Mouse (Mus musculus) small intestine, adult 2 months (tissue): ENCODE data around the gene Cntrob. TPM values are rescaled to one million over a fixed set of nuclear protein-coding genes. Genes with fewer than 3 reads are reported as not detected.
A peak's percentile ranks its signal among the peaks of the same experiment; 100 is the strongest.
"Not testable (repeated sequence)": the region's sequence is repeated elsewhere in the genome, so short reads cannot be mapped to it uniquely, and the experiment has no call there.

Experiments
- H3K27ac ChIP-seq: fragments of 200-500 bp; 2 replicates; pipeline ENCODE4 v1.5.1; 2012; ENCODE audit warnings: low read depth, low read length, control low read depth, inconsistent platforms; ENCODE audit not compliant: insufficient read depth
- H3K27me3 ChIP-seq: fragments of 200-500 bp; 2 replicates; pipeline ENCODE4 v1.6.1; 2012; ENCODE audit warnings: mild to moderate bottlenecking, moderate library complexity, low read length, inconsistent platforms; ENCODE audit not compliant: control insufficient read depth, insufficient read depth
- H3K36me3 ChIP-seq: fragments of 200-500 bp; 2 replicates; pipeline ENCODE4 v1.6.1; 2012; ENCODE audit warnings: mild to moderate bottlenecking, low read length, control low read depth, inconsistent platforms; ENCODE audit not compliant: control insufficient read depth, insufficient read depth
- H3K4me1 ChIP-seq: fragments of 200-500 bp; 2 replicates; pipeline ENCODE4 v1.6.1; 2012; ENCODE audit warnings: low read length, inconsistent platforms, mixed read lengths; ENCODE audit not compliant: control insufficient read depth, insufficient read depth, insufficient read length
- H3K4me3 ChIP-seq: fragments of 200-500 bp; 2 replicates; pipeline ENCODE4 v1.5.1; 2012; ENCODE audit warnings: low read depth, mild to moderate bottlenecking, control low read depth, inconsistent platforms, low read length, moderate library complexity
- CTCF ChIP-seq: fragments of 200-500 bp; IDR thresholded peaks from 2 replicates; pipeline ENCODE4 v1.5.1; 2012; ENCODE audit warnings: low read depth, mild to moderate bottlenecking, control low read depth, inconsistent platforms, low read length, moderate library complexity, mixed read lengths; ENCODE audit not compliant: insufficient replicate concordance, insufficient read length; ENCODE audit errors: extremely low read depth
- POLR2A ChIP-seq: fragments of 200-500 bp; IDR thresholded peaks from 2 replicates; pipeline ENCODE4 v1.6.1; 2012; ENCODE audit warnings: low read depth, mild to moderate bottlenecking, control low read depth, inconsistent platforms, low read length, moderate library complexity
- WGBS: fragments of 180-500 bp; shearing (Covaris S2); methylation state at CpG from one replicate; pipeline ENCODE4 v1.1.7; 2018; 5-methylcytosine and 5-hydroxymethylcytosine counted together
- polyA plus RNA-seq: library from polyadenylated mRNA; depleted of rRNA; stranded (reverse); fragments of >200 nt; gene quantifications from 2 replicates; pipeline ENCODE4 v1.2.3, GENCODE M21; 2012

Cntrob gene
- polyA plus RNA-seq, 1 experiment: 5.3 TPM

- TF ChIP-seq POLR2A: no peak
- no peak for TF ChIP-seq CTCF
- Histone ChIP-seq H3K27me3 (peaks cover 9% of the 10 kb centered on the region), H3K27ac (no peak overlapping the region), H3K4me3 (no peak overlapping the region), H3K36me3 (no peaks in the 10 kb centered on the region), H3K4me1 (peaks cover 14% of the 10 kb centered on the region)
- WGBS: 31% methylated on average over 9 of the region's 9 CpGs
Observed at GRCm38 (mm10) chr11:69327157-69327442, 3.5 kb upstream of the Cntrob start.

- Histone ChIP-seq H3K27me3 (peaks cover 9% of the 10 kb centered on the region), H3K4me3 (peak overlapping the region; percentile 60), H3K36me3 (no peaks in the 10 kb centered on the region), H3K4me1 (peaks cover 11% of the 10 kb centered on the region), H3K27ac (no peak overlapping the region)
- WGBS: 4% methylated on average over 45 of the region's 45 CpGs
- no peak for TF ChIP-seq POLR2A
- no peak for TF ChIP-seq CTCF
Observed at GRCm38 (mm10) chr11:69326408-69327156, 3.0 kb upstream of the Cntrob start.

GRCm38 (mm10) chr11:69325628-69326407 is 2.2 kb upstream of the Cntrob start, which contains the start of gene Kcnab3:
Kcnab3 (plus strand) TSS chr11:69326258.
- Histone ChIP-seq H3K4me1 (peaks cover 10% of the 10 kb centered on the region), H3K4me3 (peak within 1 kb of the TSS; percentile 60), H3K27me3 (peaks cover 9% of the 10 kb centered on the region), H3K36me3 (no peaks in the 10 kb centered on the region), H3K27ac (peak within 1 kb of the TSS; percentile 34)
- 10% methylated on average over 26 of the region's 26 CpGs for WGBS
- TF ChIP-seq POLR2A (no peak), CTCF (no peak)

- H3K27ac ChIP-seq: no peak overlapping the region
- H3K4me3 ChIP-seq: no peak overlapping the region
- H3K4me1 ChIP-seq: peaks cover 10% of the 10 kb centered on the region
- WGBS: 77% methylated on average over 6 of the region's 6 CpGs
- H3K36me3 ChIP-seq: no peaks in the 10 kb centered on the region
- H3K27me3 ChIP-seq: peaks cover 9% of the 10 kb centered on the region
- TF ChIP-seq POLR2A: no peak
- no peak for TF ChIP-seq CTCF
Observed at GRCm38 (mm10) chr11:69324749-69325148, 1.2 kb upstream of the Cntrob start.

- WGBS: 7% methylated on average over 18 of the region's 18 CpGs
- Histone ChIP-seq H3K36me3 (peaks cover 3% of the 10 kb centered on the region; the same call in 1 of the 2 replicates), H3K4me3 (peak overlapping the region; percentile 67), H3K4me1 (peaks cover 10% of the 10 kb centered on the region), H3K27me3 (peaks cover 9% of the 10 kb centered on the region), H3K27ac (peak overlapping the region; percentile 56)
- TF ChIP-seq POLR2A: no peak
- TF ChIP-seq CTCF: no peak
Observed at GRCm38 (mm10) chr11:69322693-69323471, 693 bp downstream of the Cntrob start.

- TF ChIP-seq CTCF: no peak
- no peak for TF ChIP-seq POLR2A
- Histone ChIP-seq H3K4me1 (peaks cover 10% of the 10 kb centered on the region), H3K36me3 (peaks cover 3% of the 10 kb centered on the region; the same call in 1 of the 2 replicates), H3K4me3 (no peak overlapping the region), H3K27ac (no peak overlapping the region), H3K27me3 (peaks cover 8% of the 10 kb centered on the region)
- 57% methylated on average over 6 of the region's 6 CpGs for WGBS
Observed at GRCm38 (mm10) chr11:69322010-69322409, 1.6 kb downstream of the Cntrob start.

GRCm38 (mm10) chr11:69321580-69321979 is 2.0 kb downstream of the Cntrob start:
- Histone ChIP-seq H3K36me3 (peaks cover 3% of the 10 kb centered on the region; the same call in 1 of the 2 replicates), H3K27me3 (peaks cover 4% of the 10 kb centered on the region), H3K27ac (no peak overlapping the region), H3K4me3 (no peak overlapping the region), H3K4me1 (peaks cover 9% of the 10 kb centered on the region)
- TF ChIP-seq CTCF (no peak), POLR2A (no peak)
- WGBS: 96% methylated on average over 6 of the region's 6 CpGs

- not testable (repeated sequence) for H3K36me3 ChIP-seq, H3K4me1 ChIP-seq, H3K4me3 ChIP-seq, H3K27ac ChIP-seq, H3K27me3 ChIP-seq
- 86% methylated on average over 3 of the region's 3 CpGs for WGBS
Observed at GRCm38 (mm10) chr11:69318000-69318399, 5.6 kb downstream of the Cntrob start.
